In the genomic region with DNA sequence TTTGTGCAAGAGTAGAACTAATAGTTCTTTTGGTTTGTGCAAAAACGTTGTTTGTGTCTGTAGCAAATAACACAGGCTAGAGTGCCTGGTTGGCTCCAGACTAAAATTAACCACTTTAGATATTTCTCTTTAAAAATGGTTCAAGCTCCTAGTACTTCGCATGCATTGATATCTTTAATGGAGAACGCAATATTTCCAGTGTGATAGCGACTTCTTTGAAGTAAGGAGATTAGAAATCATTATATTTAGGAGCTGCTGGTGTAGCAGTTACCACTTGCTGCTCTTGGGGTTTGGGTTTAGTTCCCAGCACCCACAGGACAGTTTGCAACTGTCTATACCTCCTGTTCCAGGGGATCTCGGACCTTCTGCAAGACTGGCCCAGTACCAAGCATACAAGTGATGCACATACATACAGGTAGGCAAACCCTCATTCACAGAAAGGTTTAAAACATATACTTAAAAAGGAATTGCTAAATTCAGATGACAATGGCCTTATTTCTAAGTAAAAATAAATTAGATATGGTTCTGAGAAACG, we compare ENCODE assay signal across 8 mouse cellular contexts. TPM values are rescaled to one million over a fixed set of nuclear protein-coding genes. Genes with fewer than 3 reads are reported as not detected.
DNase-seq lines count a peak whose midpoint lies in the region; ATAC-seq and TF ChIP-seq lines count a peak whose summit lies in the region.
"Had no signal": no experiment of that assay in that cellular context is flagged by ENCODE, and none has a peak within 500 bp of the region (broad histone marks: within the 10 kb centered on the region; RNA-seq: fewer than 3 reads in every experiment).

No protein-coding gene starts in this region.

- no peaks in the 10 kb centered on the region for H3K36me3 ChIP-seq in lung, postnatal 0 days (ENCODE audit: insufficient read depth, low read length)
- no peaks in the 10 kb centered on the region for H3K36me3 ChIP-seq in embryonic facial prominence, embryonic 12.5 days
- no peaks in the 10 kb centered on the region for H3K36me3 ChIP-seq in limb, embryonic 11.5 days (ENCODE audit: control insufficient read depth, insufficient read depth, low read length)

- no peaks in the 10 kb centered on the region for H3K9me3 ChIP-seq in lung, postnatal 0 days (ENCODE audit: low read length)
- H3K9me3 ChIP-seq in embryonic facial prominence, embryonic 12.5 days = no peaks in the 10 kb centered on the region
- H3K9me3 ChIP-seq in limb, embryonic 11.5 days (ENCODE audit: control insufficient read depth, low read length) = no peaks in the 10 kb centered on the region

- ATAC-seq in lung, postnatal 0 days = no peak
- ATAC-seq in embryonic facial prominence, embryonic 12.5 days (ENCODE audit: insufficient number of reproducible peaks, insufficient read depth, low FRiP score, low TSS enrichment) = no peak
- no peak for ATAC-seq in limb, embryonic 11.5 days (ENCODE audit: insufficient number of reproducible peaks, low FRiP score, low TSS enrichment, low read depth)

- no peak for TF ChIP-seq CTCF in lung, postnatal 0 days (IDR thresholded peaks at IDR 0.05)

- no peak overlapping the region for H3K27ac ChIP-seq in lung, postnatal 0 days (ENCODE audit: low read length)
- H3K27ac ChIP-seq in embryonic facial prominence, embryonic 12.5 days = peak overlapping the region; percentile 99
- peak overlapping the region; percentile 100 for H3K27ac ChIP-seq in limb, embryonic 11.5 days (replicated peaks; ENCODE audit: low read depth, low read length)

- peak overlapping the region; percentile 95 for H3K4me2 ChIP-seq in lung, postnatal 0 days (replicated peaks; ENCODE audit: low read depth, low read length)
- peak overlapping the region; percentile 84 for H3K4me2 ChIP-seq in embryonic facial prominence, embryonic 12.5 days (replicated peaks)
- peak overlapping the region; percentile 91 for H3K4me2 ChIP-seq in limb, embryonic 11.5 days (ENCODE audit: low read depth, severe bottlenecking)

- no peak for DNase-seq in lung, postnatal 0 days (ENCODE audit: low spot score)
- no peak for DNase-seq in lung, adult 18-20 months
- DNase-seq in limb, embryonic 11.5 days (ENCODE audit: low spot score) = peak; percentile 41
- DNase-seq in retina, postnatal 1 day = peak; percentile 11
- DNase-seq in cerebellum, postnatal 10 days = no peak
- no peak for DNase-seq in frontal cortex, postnatal 25 days (ENCODE audit: low spot score in 2 of 2)

- no peak for TF ChIP-seq EP300 in lung, postnatal 0 days (IDR thresholded peaks at IDR 0.05)

- peak overlapping the region; percentile 52; the same call in 1 of the 2 replicates for H3K4me3 ChIP-seq in lung, postnatal 0 days (ENCODE audit: low read depth, low read length)
- H3K4me3 ChIP-seq in embryonic facial prominence, embryonic 12.5 days = peak overlapping the region; percentile 66
- no peak overlapping the region for H3K4me3 ChIP-seq in limb, embryonic 11.5 days (ENCODE audit: low read depth, low read length)

- peak overlapping the region; percentile 63; the same call in 1 of the 2 replicates for H3K9ac ChIP-seq in lung, postnatal 0 days (replicated peaks; ENCODE audit: low read depth)
- no peak overlapping the region for H3K9ac ChIP-seq in embryonic facial prominence, embryonic 12.5 days
- H3K9ac ChIP-seq in limb, embryonic 11.5 days (ENCODE audit: low read length) = peak overlapping the region; percentile 45; the same call in 1 of the 2 replicates

- WGBS in lung, postnatal 0 days = 32% methylated on average over 6 of the region's 6 CpGs
- 40% methylated on average over 6 of the region's 6 CpGs for WGBS in embryonic facial prominence, embryonic 12.5 days
- 42% methylated on average over 6 of the region's 6 CpGs for WGBS in limb, embryonic 11.5 days

- no peaks in the 10 kb centered on the region for H3K27me3 ChIP-seq in lung, postnatal 0 days (replicated peaks; ENCODE audit: insufficient read depth, low read length)
- H3K27me3 ChIP-seq in embryonic facial prominence, embryonic 12.5 days = no peaks in the 10 kb centered on the region
- no peaks in the 10 kb centered on the region for H3K27me3 ChIP-seq in limb, embryonic 11.5 days (ENCODE audit: control insufficient read depth, insufficient read depth, low read length)

- peaks cover 10% of the 10 kb centered on the region; the same call in 1 of the 2 replicates for H3K4me1 ChIP-seq in lung, postnatal 0 days (ENCODE audit: insufficient read depth, low read depth, low read length)
- H3K4me1 ChIP-seq in embryonic facial prominence, embryonic 12.5 days = peaks cover 16% of the 10 kb centered on the region
- H3K4me1 ChIP-seq in limb, embryonic 11.5 days (ENCODE audit: control insufficient read depth, insufficient read depth, low read length) = peaks cover 8% of the 10 kb centered on the region; the same call in 1 of the 2 replicates

RNA-seq across cellular contexts. Expression of gene Hist1h1b, which starts 0.7 kb away (rescaled TPM):
- polyA plus RNA-seq in lung, postnatal 0 days (2015; fragmentation: Nextera tagmentation; extraction: Ambion mirVana) = 1.4 and 2.4 TPM in 2 replicates
- 35.1 and 35.4 TPM in 2 replicates for polyA plus RNA-seq in embryonic facial prominence, embryonic 12.5 days (2016; fragmentation: Nextera tagmentation; extraction: Ambion mirVana)
- polyA plus RNA-seq in limb, embryonic 11.5 days (2014; fragmentation: Nextera tagmentation; extraction: Ambion mirVana) = 20.0 and 21.2 TPM in 2 replicates
- polyA plus RNA-seq: liver, adult 2 months had no signal

RNA-seq across cellular contexts. Expression of gene Hist1h3i, which starts 2.1 kb away (rescaled TPM):
- 14.5 and 16.9 TPM in 2 replicates for polyA plus RNA-seq in lung, postnatal 0 days (2015; fragmentation: Nextera tagmentation; extraction: Ambion mirVana)
- polyA plus RNA-seq in embryonic facial prominence, embryonic 12.5 days (2016; fragmentation: Nextera tagmentation; extraction: Ambion mirVana) = 144 and 172 TPM in 2 replicates
- 294 and 298 TPM in 2 replicates for polyA plus RNA-seq in limb, embryonic 11.5 days (2014; fragmentation: Nextera tagmentation; extraction: Ambion mirVana)

RNA-seq across cellular contexts. Expression of gene Hist1h2an, which starts 5.9 kb away (rescaled TPM):
- 1.3 TPM in 1 of 2 replicates, not detected in the other for polyA plus RNA-seq in lung, postnatal 0 days (2015; fragmentation: Nextera tagmentation; extraction: Ambion mirVana)
- polyA plus RNA-seq in embryonic facial prominence, embryonic 12.5 days (2016; fragmentation: Nextera tagmentation; extraction: Ambion mirVana) = 13.0 and 18.3 TPM in 2 replicates
- 7.5 and 10.7 TPM in 2 replicates for polyA plus RNA-seq in limb, embryonic 11.5 days (2014; fragmentation: Nextera tagmentation; extraction: Ambion mirVana)
- polyA plus RNA-seq: liver, adult 2 months had no signal

RNA-seq across cellular contexts. Expression of gene Hist1h2bp, which starts 6.2 kb away (rescaled TPM):
- 0.61 and 0.95 TPM in 2 replicates for polyA plus RNA-seq in lung, postnatal 0 days (2015; fragmentation: Nextera tagmentation; extraction: Ambion mirVana)
- 1.5 and 1.8 TPM in 2 replicates for polyA plus RNA-seq in embryonic facial prominence, embryonic 12.5 days (2016; fragmentation: Nextera tagmentation; extraction: Ambion mirVana)
- polyA plus RNA-seq in limb, embryonic 11.5 days (2014; fragmentation: Nextera tagmentation; extraction: Ambion mirVana) = 1.7 and 4.9 TPM in 2 replicates
- polyA plus RNA-seq: liver, adult 2 months had no signal

RNA-seq across cellular contexts. Expression of gene Hist1h2bn, which starts 27.2 kb away (rescaled TPM):
- 1.1 and 1.3 TPM in 2 replicates for polyA plus RNA-seq in lung, postnatal 0 days (2015; fragmentation: Nextera tagmentation; extraction: Ambion mirVana)
- 4.1 and 4.3 TPM in 2 replicates for polyA plus RNA-seq in embryonic facial prominence, embryonic 12.5 days (2016; fragmentation: Nextera tagmentation; extraction: Ambion mirVana)
- polyA plus RNA-seq in limb, embryonic 11.5 days (2014; fragmentation: Nextera tagmentation; extraction: Ambion mirVana) = 1.8 and 2.6 TPM in 2 replicates
- polyA plus RNA-seq: liver, adult 2 months had no signal

Comparison
In these comparisons a context has a peak if more than half of its experiments do, and no peak if none do; other contexts are left out.
1. DNase-seq: peak in limb, embryonic 11.5 days (single experiment) and retina, postnatal 1 day (single experiment); none in lung, postnatal 0 days (single experiment), lung, adult 18-20 months (0 of 2), cerebellum, postnatal 10 days (0 of 2) and frontal cortex, postnatal 25 days (0 of 2).
2. Peak in every context shown above with its lines, with median percentiles within 50 percentile points of each other: H3K4me2 ChIP-seq.